Mouse (Mus musculus) lung, embryonic 14.5 days (tissue): ENCODE results near the gene Tert. TPM values are rescaled to one million over a fixed set of nuclear protein-coding genes. Genes with fewer than 3 reads are reported as not detected.

Experiments used
- ATAC-seq: fragments of 200-750 bp; cut with Nextera tagmentation; 2 replicates; pipeline ENCODE4 v1.8.0; 2017; ENCODE audit warnings: mild to moderate bottlenecking, moderate TSS enrichment, moderate library complexity; ENCODE audit not compliant: insufficient read depth
- DNase-seq: peaks from one replicate; pipeline ENCODE4 v3.0.0-alpha.2; 2015
- H3K27ac ChIP-seq: fragments of 300-500 bp; sonication (generic); 2 replicates; pipeline ENCODE4 v1.5.1; 2014; ENCODE audit warnings: low read depth, mild to moderate bottlenecking, moderate library complexity
- H3K27me3 ChIP-seq: fragments of 300-500 bp; sonication (generic); 2 replicates; pipeline ENCODE4 v1.6.1; 2014; ENCODE audit warnings: low read length, control low read depth; ENCODE audit not compliant: insufficient read depth
- H3K36me3 ChIP-seq: fragments of 300-500 bp; sonication (generic); 2 replicates; pipeline ENCODE4 v1.6.1; 2014; ENCODE audit warnings: control low read depth; ENCODE audit not compliant: insufficient read depth
- H3K4me1 ChIP-seq: fragments of 300-500 bp; sonication (generic); 2 replicates; pipeline ENCODE4 v1.6.1; 2014; ENCODE audit warnings: antibody characterized with exemption, control low read depth; ENCODE audit not compliant: insufficient read depth
- H3K4me2 ChIP-seq: fragments of 300-500 bp; sonication (generic); 2 replicates; pipeline ENCODE4 v1.6.1; 2014; ENCODE audit warnings: mild to moderate bottlenecking
- H3K4me3 ChIP-seq: fragments of 300-500 bp; sonication (generic); 2 replicates; pipeline ENCODE4 v1.5.1; 2014; ENCODE audit warnings: low read depth, low read length
- H3K9ac ChIP-seq: fragments of 300-500 bp; sonication (generic); 2 replicates; pipeline ENCODE4 v1.6.1; 2014
- H3K9me3 ChIP-seq: fragments of 300-500 bp; sonication (generic); 2 replicates; pipeline ENCODE4 v1.6.1; 2016; ENCODE audit warnings: low read depth, low read length, control low read depth
- CTCF ChIP-seq: IDR thresholded peaks from 2 replicates; pipeline ENCODE4 v1.5.1; 2016; ENCODE audit warnings: antibody characterized with exemption, low read depth
- WGBS: fragments of 180-500 bp; shearing (Covaris S2); extraction: QIAGEN DNeasy Blood & Tissue Kit; methylation state at CpG from one replicate; pipeline ENCODE4 v1.1.7; 2014; 5-methylcytosine and 5-hydroxymethylcytosine counted together
- polyA plus RNA-seq: library from polyadenylated mRNA; unstranded; fragments of >200 nt; fragmentation: Nextera tagmentation; extraction: Ambion mirVana; gene quantifications from 2 replicates; pipeline ENCODE4 v1.2.1, GENCODE M21; 2014

Tert gene
- polyA plus RNA-seq, 1 experiment from 2014 or later: 3.8 TPM

DNA sequence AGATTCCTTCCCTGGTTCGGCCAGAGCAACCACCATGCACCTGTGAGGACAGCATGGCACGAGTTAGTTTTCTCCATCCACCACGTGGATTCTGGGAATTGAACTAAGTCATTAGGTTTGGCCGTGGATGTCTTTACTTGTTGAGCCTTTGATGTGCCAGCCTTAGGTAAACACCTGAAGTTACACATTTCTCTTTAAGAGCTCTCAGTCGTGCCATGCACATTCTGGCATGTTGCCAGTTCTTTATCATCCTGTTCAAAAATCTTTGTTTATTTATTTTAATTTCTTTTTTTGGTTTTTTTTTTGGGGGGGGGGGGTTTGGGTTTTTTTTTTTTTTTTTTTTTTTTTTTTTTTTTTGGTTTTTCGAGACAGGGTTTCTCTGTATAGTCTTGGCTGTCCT lies 11.1 kb downstream of the Tert start:
- Histone ChIP-seq H3K4me3 (no peak overlapping the region), H3K27ac (no peak overlapping the region), H3K9me3 (no peaks in the 10 kb centered on the region), H3K4me2 (no peak overlapping the region), H3K36me3 (peaks cover 6% of the 10 kb centered on the region; the same call in 1 of the 2 replicates), H3K4me1 (no peaks in the 10 kb centered on the region), H3K27me3 (no peaks in the 10 kb centered on the region), H3K9ac (no peak overlapping the region)
- ATAC-seq: no peak
- peak; percentile 55 for DNase-seq
- no peak for TF ChIP-seq CTCF
- WGBS: 42% methylated on average over 5 of the region's 6 CpGs

DNA sequence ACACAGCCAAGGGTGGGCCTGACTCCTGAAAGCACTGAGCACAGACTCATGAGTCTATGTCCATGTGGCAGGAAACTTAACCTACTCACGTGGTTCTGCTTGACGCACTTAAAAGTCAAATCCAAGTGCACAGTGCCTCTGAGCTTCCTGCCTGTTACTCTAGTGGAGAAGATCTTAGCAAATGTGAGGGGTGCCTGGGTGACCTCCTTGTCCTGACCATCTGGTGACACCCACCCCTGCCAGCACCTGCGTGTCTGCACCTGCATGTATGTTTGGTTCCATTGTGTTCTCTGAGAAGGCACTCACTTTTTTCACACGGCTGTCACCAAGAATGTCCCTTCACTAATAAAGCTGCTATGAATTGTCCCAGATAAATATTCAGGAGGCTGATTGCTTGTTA lies 14.6 kb downstream of the Tert start:
- H3K9ac ChIP-seq: no peak overlapping the region

GRCm38 (mm10) chr13:73646397-73647087 lies 19.8 kb downstream of the Tert start:
- no peak for ATAC-seq
- H3K9me3 ChIP-seq: no peaks in the 10 kb centered on the region
- H3K36me3 ChIP-seq: peaks cover 7% of the 10 kb centered on the region; the same call in 1 of the 2 replicates
- no peaks in the 10 kb centered on the region for H3K27me3 ChIP-seq
- H3K4me2 ChIP-seq: no peak overlapping the region
- 36% methylated on average over 6 of the region's 6 CpGs for WGBS
- TF ChIP-seq CTCF: peak; percentile 85
- H3K9ac ChIP-seq: no peak overlapping the region
- H3K4me3 ChIP-seq: no peak overlapping the region
- no peaks in the 10 kb centered on the region for H3K4me1 ChIP-seq
- peak; percentile 72 for DNase-seq
- H3K27ac ChIP-seq: no peak overlapping the region

More for the DNA sequence above, 14.6 kb downstream of the Tert start:
- Histone ChIP-seq H3K27me3 (no peaks in the 10 kb centered on the region), H3K9me3 (no peaks in the 10 kb centered on the region), H3K4me1 (no peaks in the 10 kb centered on the region), H3K4me2 (no peak overlapping the region), H3K4me3 (no peak overlapping the region), H3K27ac (no peak overlapping the region), H3K36me3 (0 out of 2 replicates have a peak, but pooled peaks cover 2% of the 10 kb centered on the region)
- 80% methylated on average over 4 of the region's 4 CpGs for WGBS
- TF ChIP-seq CTCF: no peak
- DNase-seq: no peak
- ATAC-seq: no peak

- Histone ChIP-seq H3K9ac (no peak overlapping the region), H3K4me2 (no peak overlapping the region), H3K9me3 (no peaks in the 10 kb centered on the region), H3K27ac (no peak overlapping the region), H3K27me3 (no peaks in the 10 kb centered on the region), H3K4me1 (no peaks in the 10 kb centered on the region), H3K36me3 (peaks cover 5% of the 10 kb centered on the region; the same call in 1 of the 2 replicates), H3K4me3 (no peak overlapping the region)
- no peak for DNase-seq
- 77% methylated on average over 3 of the region's 3 CpGs for WGBS
- no peak for TF ChIP-seq CTCF
- no peak for ATAC-seq
Observed at GRCm38 (mm10) chr13:73653266-73653665, 26.6 kb downstream of the Tert start.

GRCm38 (mm10) chr13:73654976-73655375 lies 28.3 kb downstream of the Tert start:
- no peak for TF ChIP-seq CTCF
- Histone ChIP-seq H3K27ac (no peak overlapping the region), H3K4me2 (no peak overlapping the region), H3K4me3 (no peak overlapping the region), H3K4me1 (no peaks in the 10 kb centered on the region), H3K9me3 (no peaks in the 10 kb centered on the region), H3K27me3 (no peaks in the 10 kb centered on the region), H3K9ac (no peak overlapping the region), H3K36me3 (no peaks in the 10 kb centered on the region)
- no peak for ATAC-seq
- no peak for DNase-seq
- 72% methylated on average over 3 of the region's 3 CpGs for WGBS

- no peaks in the 10 kb centered on the region for H3K4me1 ChIP-seq
- H3K4me3 ChIP-seq: no peak overlapping the region
- 39% methylated on average over 2 of the region's 2 CpGs for WGBS
- H3K36me3 ChIP-seq: no peaks in the 10 kb centered on the region
- TF ChIP-seq CTCF: no peak
- DNase-seq (no peak), ATAC-seq (no peak)
- no peak overlapping the region for H3K9ac ChIP-seq
- no peaks in the 10 kb centered on the region for H3K9me3 ChIP-seq
- H3K27ac ChIP-seq: no peak overlapping the region
- H3K27me3 ChIP-seq: no peaks in the 10 kb centered on the region
- H3K4me2 ChIP-seq: no peak overlapping the region
Observed at GRCm38 (mm10) chr13:73658953-73659352, 32.2 kb downstream of the Tert start.

DNA sequence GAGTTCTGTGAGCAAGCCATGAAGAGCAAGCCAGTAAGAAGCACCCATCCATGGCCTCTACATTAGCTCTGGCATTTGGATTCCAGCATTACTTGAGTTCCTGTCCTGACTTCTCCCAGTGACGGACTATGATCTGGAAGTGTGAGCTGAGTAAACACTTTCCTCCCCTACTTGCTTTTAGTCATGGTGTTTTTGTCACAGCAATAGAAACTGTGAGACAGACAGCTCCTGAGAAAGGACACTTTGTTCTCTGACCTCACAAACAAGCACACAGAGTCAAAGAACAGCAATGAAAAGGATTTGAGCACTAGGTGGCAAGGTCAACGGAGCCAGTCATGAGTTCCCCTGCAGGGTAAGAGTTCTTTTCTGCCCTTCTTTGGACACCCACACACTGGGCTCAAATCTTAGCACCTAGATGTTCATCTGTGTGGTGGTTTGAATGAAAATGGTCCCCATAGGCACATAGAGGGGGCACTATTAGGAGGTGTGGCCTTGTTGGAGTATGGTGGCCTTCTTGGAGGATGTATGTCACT lies 33.5 kb downstream of the Tert start:
- DNase-seq (no peak), ATAC-seq (no peak)
- Histone ChIP-seq H3K4me1 (no peaks in the 10 kb centered on the region), H3K4me3 (no peak overlapping the region), H3K9ac (no peak overlapping the region), H3K9me3 (no peaks in the 10 kb centered on the region), H3K36me3 (no peaks in the 10 kb centered on the region), H3K27me3 (no peaks in the 10 kb centered on the region), H3K27ac (no peak overlapping the region), H3K4me2 (no peak overlapping the region)
- 71% methylated on average over 2 of the region's 2 CpGs for WGBS
- no peak for TF ChIP-seq CTCF
